Comparison of ENCODE assay signal across 9 mouse cellular contexts in genomic region chr1:72914815-72915214, GRCm38 (mm10). TPM values are rescaled to one million over a fixed set of nuclear protein-coding genes. Genes with fewer than 3 reads are reported as not detected.
DNase-seq lines count a peak whose midpoint lies in the region; ATAC-seq lines count a peak whose summit lies in the region.
"Had no signal": no experiment of that assay in that cellular context is flagged by ENCODE, and none has a peak within 500 bp of the region (broad histone marks: within the 10 kb centered on the region; RNA-seq: fewer than 3 reads in every experiment).

No protein-coding gene starts in this region.

- H3K27me3 ChIP-seq in stomach, embryonic 16.5 days (ENCODE audit: control insufficient read depth, insufficient read depth, low read length): no peaks in the 10 kb centered on the region

- no peak; the same call in 1 of the 2 replicates for ATAC-seq in frontal cortex, adult (ENCODE audit: low TSS enrichment)
- peak; percentile 87 for ATAC-seq in stomach, embryonic 16.5 days (ENCODE audit: insufficient read depth, low FRiP score)

- H3K9me3 ChIP-seq in stomach, embryonic 16.5 days (replicated peaks; ENCODE audit: control insufficient read depth, low read length): no peaks in the 10 kb centered on the region

- H3K27ac ChIP-seq in stomach, embryonic 16.5 days (ENCODE audit: low read length): peak overlapping the region; percentile 86

- H3K36me3 ChIP-seq in stomach, embryonic 16.5 days (ENCODE audit: control insufficient read depth, insufficient read depth, low read length): no peaks in the 10 kb centered on the region

- H3K4me3 ChIP-seq in stomach, embryonic 16.5 days (replicated peaks; ENCODE audit: low read length): no peak overlapping the region

- no peak overlapping the region for H3K9ac ChIP-seq in stomach, embryonic 16.5 days (ENCODE audit: low read length)

- H3K4me2 ChIP-seq in stomach, embryonic 16.5 days (ENCODE audit: low read depth, low read length): no peak overlapping the region

- 24% methylated on average over 6 of the region's 6 CpGs for WGBS in stomach, embryonic 16.5 days

- peak; percentile 8 to 21 for DNase-seq in frontal cortex, adult 2 months (ENCODE audit: extremely low spot score in 1 of 2, low spot score in 1 of 2)
- DNase-seq in right cerebral cortex, postnatal 36 days (ENCODE audit: low spot score in 2 of 2): peak; percentile 7 to 8
- no peak for DNase-seq in right cerebral cortex, postnatal 25 days
- DNase-seq in kidney, postnatal 14 days: peak; percentile 70
- no peak for DNase-seq in embryo, embryonic 9.5 days (ENCODE audit: extremely low spot score)
- no peak for DNase-seq in retina, embryonic 14.5 days (ENCODE audit: low spot score)
- DNase-seq: gastrocnemius, postnatal 10 days had no signal

- peaks cover 21% of the 10 kb centered on the region for H3K4me1 ChIP-seq in stomach, embryonic 16.5 days (ENCODE audit: control insufficient read depth, insufficient read depth, low read length)

RNA-seq across cellular contexts. Expression of gene Igfbp5, which starts 40.1 kb away (rescaled TPM):
- polyA plus RNA-seq in frontal cortex, adult 2 months (2012; rRNA removed): 71.4 and 75.5 TPM in 2 replicates
- polyA plus RNA-seq in stomach, embryonic 16.5 days (2015; fragmentation: Nextera tagmentation; extraction: Ambion mirVana): 122 and 123 TPM in 2 replicates

Comparison
In these comparisons a context has a peak if more than half of its experiments do, and no peak if none do; other contexts are left out.
1. DNase-seq: peak in frontal cortex, adult 2 months (2 of 2), right cerebral cortex, postnatal 36 days (2 of 2) and kidney, postnatal 14 days (single experiment); none in right cerebral cortex, postnatal 25 days (single experiment), embryo, embryonic 9.5 days (single experiment) and retina, embryonic 14.5 days (single experiment).